Mouse (Mus musculus) stomach, embryonic 14.5 days (tissue): ENCODE results near the gene Rcan1. TPM values are rescaled to one million over a fixed set of nuclear protein-coding genes. Genes with fewer than 3 reads are reported as not detected.
A peak's percentile ranks its signal among the peaks of the same experiment; 100 is the strongest.

Experiments used
- ATAC-seq: fragments of 200-750 bp; cut with Nextera tagmentation; 2 replicates; pipeline ENCODE4 v1.8.0; 2017; ENCODE audit warnings: low read depth, moderate TSS enrichment; ENCODE audit not compliant: insufficient number of reproducible peaks, insufficient read depth, low FRiP score
- H3K27ac ChIP-seq: fragments of 300-500 bp; sonication (generic); 2 replicates; pipeline ENCODE4 v1.5.1; 2014; ENCODE audit warnings: mild to moderate bottlenecking, low read length, moderate library complexity, mixed read lengths
- H3K27me3 ChIP-seq: fragments of 300-500 bp; sonication (generic); 2 replicates; pipeline ENCODE4 v1.6.1; 2014; ENCODE audit warnings: low read length, control low read depth, mixed read lengths; ENCODE audit not compliant: control insufficient read depth, insufficient read depth
- H3K36me3 ChIP-seq: fragments of 300-500 bp; sonication (generic); 2 replicates; pipeline ENCODE4 v1.6.1; 2014; ENCODE audit warnings: mild to moderate bottlenecking, control low read depth, low read length, moderate library complexity, mixed read lengths; ENCODE audit not compliant: control insufficient read depth, insufficient read depth
- H3K4me1 ChIP-seq: fragments of 300-500 bp; sonication (generic); 2 replicates; pipeline ENCODE4 v1.6.1; 2014; ENCODE audit warnings: low read length, control low read depth, mixed read lengths; ENCODE audit not compliant: control insufficient read depth, insufficient read depth
- H3K4me2 ChIP-seq: fragments of 300-500 bp; sonication (generic); replicated peaks from 2 replicates; pipeline ENCODE4 v1.6.1; 2014; ENCODE audit warnings: low read depth, low read length, control low read depth
- H3K4me3 ChIP-seq: fragments of 300-500 bp; sonication (generic); 2 replicates; pipeline ENCODE4 v1.5.1; 2014; ENCODE audit warnings: low read depth, low read length, control low read depth
- H3K9ac ChIP-seq: fragments of 300-500 bp; sonication (generic); replicated peaks from 2 replicates; pipeline ENCODE4 v1.6.1; 2014; ENCODE audit warnings: low read depth, mild to moderate bottlenecking, control low read depth, low read length, moderate library complexity, mixed read lengths
- H3K9me3 ChIP-seq: fragments of 300-500 bp; sonication (generic); 2 replicates; pipeline ENCODE4 v1.6.1; 2016; ENCODE audit warnings: low read depth, low read length, control low read depth; ENCODE audit not compliant: control insufficient read depth
- WGBS: fragments of 180-500 bp; shearing (Covaris S2); extraction: QIAGEN DNeasy Blood & Tissue Kit; methylation state at CpG from one replicate; pipeline ENCODE4 v1.1.7; 2014; 5-methylcytosine and 5-hydroxymethylcytosine counted together
- polyA plus RNA-seq: library from polyadenylated mRNA; unstranded; fragments of >200 nt; fragmentation: Nextera tagmentation; extraction: Ambion mirVana; gene quantifications from 2 replicates; pipeline ENCODE4 v1.2.1, GENCODE M21; 2014

Rcan1 gene
- polyA plus RNA-seq, 1 experiment from 2014 or later, result 21.2 TPM

DNA sequence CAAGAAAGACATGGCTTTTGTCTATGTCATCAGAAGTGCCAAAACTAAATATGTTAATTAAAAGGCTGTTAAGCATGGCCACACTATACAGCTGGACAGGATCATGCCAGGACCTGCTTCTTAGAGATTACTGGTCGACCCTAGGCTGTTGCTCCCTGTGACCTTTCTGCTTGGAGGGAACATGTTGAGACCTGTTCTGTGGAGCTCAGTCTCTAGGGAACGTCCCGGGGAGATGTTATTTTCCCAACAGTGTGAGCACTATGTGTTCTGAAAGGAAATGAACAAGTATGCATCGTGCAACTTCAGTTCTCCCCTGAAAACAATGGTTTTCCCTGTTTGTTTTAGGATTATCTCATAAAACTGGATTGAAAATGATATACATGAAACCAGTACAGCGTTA, 32.4 kb upstream of the Rcan1 start:
- Histone ChIP-seq H3K4me1 (0 out of 2 replicates have a peak, but pooled peaks cover 7% of the 10 kb centered on the region), H3K27me3 (peaks cover 5% of the 10 kb centered on the region), H3K9me3 (no peaks in the 10 kb centered on the region), H3K4me3 (no peak overlapping the region), H3K4me2 (no peak overlapping the region), H3K27ac (no peak overlapping the region), H3K9ac (no peak overlapping the region), H3K36me3 (no peaks in the 10 kb centered on the region)
- 62% methylated on average over 5 of the region's 5 CpGs for WGBS
- no peak for ATAC-seq

DNA sequence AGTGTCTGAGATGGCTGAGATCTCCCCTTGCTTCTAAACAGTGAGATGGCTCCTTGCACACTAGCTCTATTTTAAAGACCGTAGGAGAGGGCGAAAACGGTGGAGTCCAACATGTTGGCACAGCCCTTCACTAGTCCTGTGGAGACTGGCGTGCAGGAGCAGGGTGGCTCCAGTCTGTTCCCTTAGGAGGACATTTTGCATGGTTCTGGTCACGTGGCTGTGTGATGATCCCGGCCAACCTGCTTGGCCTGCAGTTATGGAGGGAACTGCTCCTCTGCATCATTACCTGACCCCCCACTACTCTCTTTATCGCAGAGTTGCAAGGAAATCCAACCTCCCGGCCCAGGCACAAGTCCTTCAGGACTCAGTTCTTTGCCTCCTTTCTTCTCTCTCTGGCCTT, 29.9 kb upstream of the Rcan1 start:
- Histone ChIP-seq H3K27me3 (peaks cover 15% of the 10 kb centered on the region), H3K9me3 (no peaks in the 10 kb centered on the region), H3K9ac (no peak overlapping the region), H3K4me3 (0 out of 2 replicates have a peak overlapping the region, but pooled peaks have one; percentile 3), H3K27ac (no peak overlapping the region), H3K4me1 (0 out of 2 replicates have a peak, but pooled peaks cover 7% of the 10 kb centered on the region), H3K4me2 (peak overlapping the region; percentile 28), H3K36me3 (no peaks in the 10 kb centered on the region)
- no peak for ATAC-seq
- WGBS, result 63% methylated on average over 8 of the region's 8 CpGs

GRCm38 (mm10) chr16:92499324-92499723, 28.7 kb upstream of the Rcan1 start:
- WGBS, result 27% methylated on average over 15 of the region's 15 CpGs
- no peak overlapping the region for H3K27ac ChIP-seq
- H3K36me3 ChIP-seq, result no peaks in the 10 kb centered on the region
- ATAC-seq, result no peak
- no peaks in the 10 kb centered on the region for H3K9me3 ChIP-seq
- peaks cover 15% of the 10 kb centered on the region for H3K27me3 ChIP-seq
- H3K4me3 ChIP-seq, result peak overlapping the region; percentile 51
- H3K4me2 ChIP-seq, result peak overlapping the region; percentile 81
- 0 out of 2 replicates have a peak, but pooled peaks cover 7% of the 10 kb centered on the region for H3K4me1 ChIP-seq
- H3K9ac ChIP-seq, result no peak overlapping the region

- Histone ChIP-seq H3K4me3 (peak overlapping the region; percentile 51), H3K36me3 (no peaks in the 10 kb centered on the region), H3K27ac (peak overlapping the region; percentile 33; the same call in 1 of the 2 replicates), H3K27me3 (peaks cover 15% of the 10 kb centered on the region), H3K4me1 (0 out of 2 replicates have a peak, but pooled peaks cover 7% of the 10 kb centered on the region), H3K9ac (peak overlapping the region; percentile 53), H3K9me3 (no peaks in the 10 kb centered on the region), H3K4me2 (peak overlapping the region; percentile 81)
- WGBS, result under 1% methylated on average over 34 of the region's 34 CpGs
- ATAC-seq, result peak; percentile 43
Measured at GRCm38 (mm10) chr16:92498589-92498981, 27.9 kb upstream of the Rcan1 start.

GRCm38 (mm10) chr16:92497851-92498588, 27.4 kb upstream of the Rcan1 start:
- ATAC-seq, result no peak
- 0 out of 2 replicates have a peak, but pooled peaks cover 7% of the 10 kb centered on the region for H3K4me1 ChIP-seq
- H3K36me3 ChIP-seq, result no peaks in the 10 kb centered on the region
- peaks cover 15% of the 10 kb centered on the region for H3K27me3 ChIP-seq
- H3K9ac ChIP-seq, result peak overlapping the region; percentile 53; the same call in 1 of the 2 replicates
- WGBS, result 11% methylated on average over 26 of the region's 26 CpGs
- H3K4me2 ChIP-seq, result peak overlapping the region; percentile 81
- H3K9me3 ChIP-seq, result no peaks in the 10 kb centered on the region
- no peak overlapping the region; the same call in 1 of the 2 replicates for H3K27ac ChIP-seq
- H3K4me3 ChIP-seq, result peak overlapping the region; percentile 51

GRCm38 (mm10) chr16:92489356-92489755, 18.7 kb upstream of the Rcan1 start:
- Histone ChIP-seq H3K4me2 (no peak overlapping the region), H3K9ac (no peak overlapping the region), H3K36me3 (no peaks in the 10 kb centered on the region), H3K4me3 (no peak overlapping the region), H3K9me3 (no peaks in the 10 kb centered on the region), H3K4me1 (no peaks in the 10 kb centered on the region), H3K27me3 (no peaks in the 10 kb centered on the region), H3K27ac (peak overlapping the region; percentile 48; the same call in 1 of the 2 replicates)
- WGBS, result 60% methylated on average over 9 of the region's 9 CpGs
- peak; percentile 64; the same call in 1 of the 2 replicates for ATAC-seq

GRCm38 (mm10) chr16:92488456-92488855, 17.8 kb upstream of the Rcan1 start:
- Histone ChIP-seq H3K4me1 (no peaks in the 10 kb centered on the region), H3K4me2 (no peak overlapping the region), H3K36me3 (no peaks in the 10 kb centered on the region), H3K9me3 (no peaks in the 10 kb centered on the region), H3K27me3 (no peaks in the 10 kb centered on the region), H3K9ac (no peak overlapping the region), H3K27ac (no peak overlapping the region), H3K4me3 (no peak overlapping the region)
- ATAC-seq, result no peak
- WGBS, result 90% methylated on average over 5 of the region's 5 CpGs

- H3K9ac ChIP-seq, result no peak overlapping the region
- H3K27me3 ChIP-seq, result no peaks in the 10 kb centered on the region
- no peak overlapping the region for H3K4me2 ChIP-seq
- no peak overlapping the region for H3K27ac ChIP-seq
- H3K4me3 ChIP-seq, result no peak overlapping the region
- H3K9me3 ChIP-seq, result no peaks in the 10 kb centered on the region
- H3K4me1 ChIP-seq, result no peaks in the 10 kb centered on the region
- H3K36me3 ChIP-seq, result no peaks in the 10 kb centered on the region
- no peak for ATAC-seq
- WGBS, result 54% methylated on average over 4 of the region's 4 CpGs
Measured at GRCm38 (mm10) chr16:92487489-92487888, 16.8 kb upstream of the Rcan1 start.
